Mouse (Mus musculus) layer of hippocampus, postnatal 14 days (tissue): ENCODE results near the gene Gm27021. TPM values are rescaled to one million over a fixed set of nuclear protein-coding genes. Genes with fewer than 3 reads are reported as not detected.

Experiments used
- DNase-seq, 2 experiments: peaks; one replicate each; pipeline ENCODE4 v3.0.0; 2021 to 2022; ENCODE audit warnings: low spot score in 2 of 2, mixed read lengths in 1 of 2
- long read RNA-seq, 2 experiments: library from polyadenylated mRNA; stranded (forward); transcript quantifications; one replicate each; pipeline ENCODE4 v2.0.0; 2021
- total RNA-seq, 2 experiments: library from RNA; stranded (reverse); gene quantifications; 2 replicates each; pipeline ENCODE4 v1.2.3; 2021

Gene Gm27021
- total RNA-seq: 1 to 10 TPM in 1 of 2 experiments, under 1 TPM in 1; 0.55 to 1.2 TPM
- long read RNA-seq, experiment 1, partial matches to known transcripts: 2 of 4 reads
- long read RNA-seq, experiment 1, other reads (novel, unspliced or antisense): 1 of 4 reads
- long read RNA-seq, experiment 2, partial matches to known transcripts: 5 of 8 reads
- long read RNA-seq, experiment 2, other reads (novel, unspliced or antisense): 0 of 8 reads

- peak; percentile 83 to 91 for DNase-seq
Measured at GRCm38 (mm10) chr8:120667561-120668373, at the start of gene Gm27021, which contains the start of gene Cox4i1. Gm27021 (minus strand) TSS chr8:120668079. Cox4i1 (plus strand) TSS chr8:120668222.

GRCm38 (mm10) chr8:120715996-120716680 is 48.3 kb upstream of the Gm27021 start:
- DNase-seq: no peak

- DNase-seq: no peak
Measured at GRCm38 (mm10) chr8:120715200-120715599, 47.3 kb upstream of the Gm27021 start.

- DNase-seq: no peak
Measured at GRCm38 (mm10) chr8:120709176-120709575, 41.3 kb upstream of the Gm27021 start.

GRCm38 (mm10) chr8:120706193-120706592 is 38.3 kb upstream of the Gm27021 start:
- no peak for DNase-seq

GRCm38 (mm10) chr8:120705163-120705562 is 37.3 kb upstream of the Gm27021 start:
- DNase-seq: no peak

- DNase-seq: no peak
Measured at GRCm38 (mm10) chr8:120704203-120704602, 36.3 kb upstream of the Gm27021 start.

GRCm38 (mm10) chr8:120701758-120702465 is 34.0 kb upstream of the Gm27021 start:
- DNase-seq: no peak

- no peak for DNase-seq
Measured at GRCm38 (mm10) chr8:120700053-120700452, 32.2 kb upstream of the Gm27021 start.

- no peak for DNase-seq
Measured at GRCm38 (mm10) chr8:120699565-120699964, 31.7 kb upstream of the Gm27021 start.

GRCm38 (mm10) chr8:120699079-120699478 is 31.2 kb upstream of the Gm27021 start:
- no peak for DNase-seq

- DNase-seq: no peak
Measured at GRCm38 (mm10) chr8:120698426-120698825, 30.5 kb upstream of the Gm27021 start.

- DNase-seq: no peak
Measured at GRCm38 (mm10) chr8:120697979-120698272, 30.0 kb upstream of the Gm27021 start.

GRCm38 (mm10) chr8:120697154-120697978 is 29.5 kb upstream of the Gm27021 start:
- peak; percentile 40 to 62 for DNase-seq

- no peak for DNase-seq
Measured at GRCm38 (mm10) chr8:120696401-120697153, 28.7 kb upstream of the Gm27021 start.

- DNase-seq: no peak
Measured at GRCm38 (mm10) chr8:120693861-120694493, 26.1 kb upstream of the Gm27021 start.

- DNase-seq: no peak
Measured at GRCm38 (mm10) chr8:120692934-120693333, 25.1 kb upstream of the Gm27021 start.

GRCm38 (mm10) chr8:120688511-120688910 is 20.6 kb upstream of the Gm27021 start:
- no peak for DNase-seq

GRCm38 (mm10) chr8:120687786-120688185 is 19.9 kb upstream of the Gm27021 start:
- no peak for DNase-seq
